Mouse (Mus musculus): ENCODE results near the gene Pml.

The Pml gene

DNA sequence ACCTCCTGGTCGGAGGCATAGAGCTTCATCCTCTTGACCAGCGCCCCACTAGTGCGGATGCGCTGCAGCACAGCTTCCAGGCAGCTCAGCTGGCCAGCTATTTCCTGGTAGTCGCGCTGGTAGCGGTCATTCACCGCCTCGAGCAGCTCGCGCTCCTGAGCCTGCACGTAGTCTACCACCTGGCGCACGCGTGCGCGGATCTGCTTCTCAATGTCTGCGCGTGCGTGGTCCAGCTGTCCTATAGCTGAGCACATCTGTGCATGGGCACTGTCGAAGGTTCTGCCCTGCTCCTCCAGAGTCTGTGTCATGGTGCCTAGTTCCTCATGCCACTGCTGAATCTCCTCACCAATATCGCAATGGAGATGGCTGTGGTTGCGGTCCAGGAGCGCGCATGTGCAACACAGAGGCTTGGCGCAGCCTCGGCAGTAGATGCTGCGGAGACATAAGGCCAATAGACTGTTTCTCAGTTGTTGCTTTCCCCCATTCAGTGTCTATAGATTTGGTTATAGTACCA, 15.0 kb downstream of the Pml start:
- DNase-seq (ENCODE audit: low spot score) = no peak

DNA sequence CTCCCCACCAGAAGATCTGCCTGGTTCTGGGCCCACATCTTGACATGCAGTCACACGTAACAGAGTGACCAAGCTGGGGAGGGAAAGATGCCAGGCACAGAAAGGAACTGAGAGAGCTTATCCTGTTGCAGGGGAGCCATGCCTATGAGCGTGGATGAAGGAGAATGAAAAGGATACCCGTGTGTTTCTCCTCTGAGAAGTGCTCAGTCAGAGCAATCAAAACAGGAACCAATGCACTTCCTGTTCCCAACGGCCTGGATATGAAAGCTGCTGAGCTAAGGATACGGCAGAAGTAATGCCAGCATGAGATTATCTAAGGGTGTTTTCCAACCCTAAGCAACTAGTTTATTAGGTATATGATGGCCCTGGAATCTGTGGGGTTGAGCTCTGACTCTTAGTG, 17.2 kb downstream of the Pml start:
- DNase-seq (ENCODE audit: low spot score) = no peak

DNA sequence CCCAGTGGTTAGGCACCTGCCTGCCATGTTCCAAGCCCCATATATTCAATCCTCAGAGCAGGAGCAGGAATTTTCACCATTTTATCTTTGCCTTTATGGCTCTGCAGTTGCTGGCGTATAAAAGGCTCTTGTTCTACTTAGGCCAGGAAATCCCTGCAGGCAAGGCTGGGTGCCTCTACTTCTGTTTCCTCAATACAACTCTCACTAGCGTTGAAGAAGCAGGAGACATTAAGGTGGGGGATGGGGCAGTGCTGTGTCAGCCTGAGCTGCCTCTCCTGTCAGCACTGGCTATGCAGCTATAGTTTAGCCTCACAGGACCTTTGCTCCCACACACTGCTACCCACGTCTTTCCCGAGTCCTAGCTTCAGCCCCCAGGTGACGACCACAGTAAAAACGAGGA, 17.8 kb downstream of the Pml start:
- DNase-seq (ENCODE audit: low spot score) = no peak

DNA sequence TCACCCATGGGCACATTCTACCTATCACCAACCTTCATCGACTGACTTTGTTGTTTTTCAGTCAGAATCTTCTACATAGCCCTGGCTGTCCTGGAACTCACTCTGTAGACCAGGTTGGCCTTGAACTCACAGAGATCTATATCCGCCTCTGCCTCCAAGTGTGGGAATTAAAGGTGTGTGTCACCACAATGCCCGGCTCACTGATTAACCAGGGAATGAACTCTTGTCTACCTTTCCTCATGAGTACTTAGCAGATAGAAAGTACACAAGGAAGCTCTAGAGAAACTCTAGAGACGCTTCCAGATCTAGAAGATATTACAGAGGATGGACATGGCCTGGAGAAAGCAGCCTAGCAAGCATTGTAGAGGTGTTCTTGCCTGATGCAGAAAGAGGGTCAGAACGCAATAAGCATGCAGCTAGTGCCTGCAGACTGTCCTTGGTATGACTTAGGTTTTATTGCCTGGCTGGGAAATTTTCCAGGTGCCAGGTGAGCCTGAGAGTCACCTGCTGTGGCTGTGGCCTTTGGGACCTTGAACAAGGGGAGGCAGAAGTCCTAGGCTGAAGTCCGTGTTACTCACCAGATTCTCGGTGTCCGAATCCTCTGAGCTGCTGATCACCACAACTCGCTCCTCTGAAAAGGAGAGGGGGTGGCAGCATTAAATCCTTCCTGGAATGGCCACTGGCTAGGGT, 20.7 kb downstream of the Pml start:
- DNase-seq (ENCODE audit: low spot score) = no peak

DNA sequence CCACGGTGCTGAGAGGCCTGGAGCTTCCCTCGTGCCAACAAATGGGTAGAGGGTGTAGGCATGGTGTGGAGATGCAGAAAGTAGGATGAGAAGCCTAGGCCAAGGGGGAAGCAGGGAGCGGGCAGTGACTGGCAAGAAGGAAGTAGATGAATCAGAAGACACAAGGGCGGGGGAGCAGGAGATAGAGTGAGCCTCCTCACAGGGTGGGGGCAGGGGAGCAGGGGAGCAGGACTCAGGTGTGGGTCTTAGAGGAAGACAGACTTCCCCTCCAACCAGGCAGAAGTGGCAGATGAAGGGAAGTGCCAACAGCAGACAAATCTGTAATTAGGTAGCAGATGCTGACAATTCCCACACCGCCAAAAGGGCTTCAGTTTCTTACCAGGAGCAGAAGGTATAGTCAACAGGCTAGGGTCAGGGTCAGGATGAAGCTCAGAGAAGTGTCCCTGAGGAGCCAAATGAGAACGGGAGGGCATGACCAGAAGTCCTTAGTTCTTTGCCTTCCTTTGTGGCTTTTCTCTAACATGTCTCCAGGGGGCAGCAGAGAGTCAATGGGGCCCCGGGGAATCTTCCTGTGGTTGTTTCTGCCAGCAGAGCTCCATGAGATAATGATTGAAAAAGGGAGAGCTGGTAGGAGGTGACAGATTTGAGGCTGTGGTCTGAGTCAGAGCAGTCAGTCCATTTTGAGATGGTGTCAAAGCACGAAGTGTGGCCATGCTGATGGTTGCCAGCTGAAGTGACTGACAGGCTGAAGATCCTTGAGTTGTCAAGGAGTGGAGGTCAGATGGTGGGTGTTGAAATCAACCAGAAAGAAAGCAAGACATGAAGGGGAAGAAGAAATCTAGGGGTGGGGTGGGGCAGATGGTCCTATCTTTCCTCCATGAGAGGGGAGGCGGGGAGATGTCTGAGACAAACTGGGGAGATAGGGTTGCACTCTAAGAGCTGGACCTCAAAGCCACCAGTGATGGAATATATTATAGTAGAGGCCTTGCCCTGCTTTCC, 23.4 kb downstream of the Pml start:
- DNase-seq (ENCODE audit: low spot score) = peak; percentile 66

DNA sequence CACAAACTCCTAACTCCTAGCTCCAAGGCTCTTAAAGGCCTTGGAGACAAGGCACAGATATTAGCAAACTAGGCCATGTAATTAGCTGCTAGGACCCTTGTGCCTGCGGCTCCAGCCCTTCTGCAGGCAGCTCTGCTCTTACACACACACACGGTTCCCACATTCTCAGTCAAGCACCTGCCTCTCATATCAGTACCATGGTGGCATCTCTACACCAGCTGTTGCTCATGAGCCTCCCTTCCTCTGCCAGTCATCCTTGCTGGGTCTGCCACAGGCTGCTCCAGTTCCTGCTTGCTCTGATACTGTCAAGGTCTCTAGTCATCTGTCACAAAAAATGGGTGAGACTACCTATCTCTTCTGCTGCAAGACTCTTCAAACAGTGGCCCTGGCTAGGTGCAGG, 25.2 kb downstream of the Pml start:
- DNase-seq (ENCODE audit: low spot score) = no peak

DNA sequence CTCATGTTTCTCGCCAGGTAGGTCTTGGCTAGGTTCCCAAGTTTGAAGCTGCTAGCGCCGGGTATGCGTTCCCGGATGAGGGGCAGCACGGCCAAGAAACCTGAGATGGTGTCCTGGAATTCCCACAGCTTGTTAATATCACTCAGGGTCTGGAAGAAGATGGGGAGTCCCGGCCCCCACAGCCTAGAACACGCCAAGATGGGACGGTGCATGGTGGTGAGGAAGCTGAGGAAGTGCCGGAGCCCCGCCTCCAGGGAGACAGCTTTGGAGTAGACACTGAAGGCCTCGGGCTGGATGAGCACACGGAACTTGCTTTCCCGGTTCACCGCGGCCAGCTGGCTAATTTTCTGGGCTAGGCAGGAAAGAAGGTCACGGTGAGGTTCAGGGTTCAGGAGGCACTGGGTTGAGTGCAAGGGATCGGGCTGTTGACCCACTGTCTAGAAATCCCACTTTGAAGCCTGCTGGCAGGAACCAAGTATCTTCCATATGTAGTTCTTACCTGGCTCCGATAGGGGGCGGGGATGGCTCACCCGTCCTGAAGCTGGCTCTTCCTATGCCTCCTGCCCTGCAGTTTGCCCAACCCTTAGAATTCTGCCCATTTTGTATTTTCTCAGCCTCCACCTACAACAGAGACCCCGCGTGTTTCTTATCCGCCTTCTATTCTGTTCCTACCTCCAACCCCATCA, 29.2 kb downstream of the Pml start:
- peak; percentile 32 for DNase-seq (ENCODE audit: low spot score)

DNA sequence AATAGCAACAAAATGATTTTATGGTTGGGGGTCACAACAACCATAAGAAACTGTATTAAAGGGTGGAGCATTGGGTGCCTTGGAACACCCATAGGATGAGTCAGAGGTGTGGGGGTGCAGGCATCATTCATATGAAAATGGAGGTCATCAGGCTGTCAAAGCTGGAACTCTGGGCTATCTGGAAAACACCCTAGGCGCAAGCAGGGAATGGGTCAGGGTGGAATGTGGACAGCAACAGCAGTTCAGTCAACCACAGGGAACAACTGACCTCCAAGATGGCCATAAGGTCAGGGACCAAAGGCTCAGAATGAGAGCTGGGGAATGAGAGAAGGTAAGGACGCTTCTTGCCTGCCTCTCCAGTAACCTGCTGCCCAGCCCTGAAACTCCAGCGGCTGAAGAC, 31.0 kb downstream of the Pml start:
- DNase-seq (ENCODE audit: low spot score) = no peak

DNA sequence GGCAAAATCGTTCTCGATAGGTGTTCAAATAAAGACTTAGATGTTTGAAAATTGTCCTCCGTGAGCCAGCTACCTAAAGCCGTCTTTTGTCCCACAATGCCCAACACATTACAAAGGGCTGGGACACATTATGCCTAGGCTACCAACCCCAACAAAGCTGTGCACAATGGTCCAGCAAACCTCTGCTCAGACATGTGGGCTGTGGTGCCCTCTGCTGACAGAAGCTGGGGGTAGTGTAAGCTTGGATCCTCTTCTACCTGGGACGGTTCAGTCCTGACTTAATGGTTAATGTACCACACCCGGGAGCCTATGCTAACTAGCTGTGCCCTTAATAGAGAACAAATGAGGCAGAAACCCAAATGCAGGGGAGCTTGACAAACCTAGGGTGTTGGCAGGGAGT, 33.2 kb downstream of the Pml start:
- no peak for DNase-seq (ENCODE audit: low spot score)

DNA sequence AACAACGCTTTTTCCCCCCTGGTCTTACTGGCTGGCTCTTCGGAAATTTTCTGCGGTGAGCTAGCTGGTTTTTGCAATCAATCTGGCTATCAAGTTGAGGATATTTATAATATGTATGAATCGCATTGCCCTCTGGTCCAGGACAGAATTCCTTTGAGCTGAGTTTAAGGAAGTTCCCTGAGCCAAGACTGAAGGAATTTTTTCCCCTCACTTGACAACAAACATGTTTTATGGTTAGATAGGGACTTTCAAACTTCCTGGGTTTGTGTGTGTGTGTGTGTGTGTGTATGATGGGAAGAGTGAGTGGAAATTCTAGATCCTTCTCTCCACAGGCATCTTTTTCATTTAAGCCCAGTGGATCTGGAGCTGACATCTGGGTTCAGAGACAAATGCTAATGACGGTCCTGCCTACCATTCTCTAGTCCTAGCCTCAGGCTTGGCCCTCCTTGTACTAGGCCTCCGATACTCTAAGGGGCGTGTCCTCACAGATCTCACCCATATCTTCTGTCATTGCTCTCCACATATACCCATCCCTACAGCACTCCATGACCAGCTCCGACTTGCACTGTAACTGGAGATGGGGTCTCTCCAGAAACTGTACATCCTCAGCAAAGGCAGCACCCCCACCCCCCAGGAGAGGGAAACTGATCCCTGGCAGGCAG, 34.9 kb downstream of the Pml start:
- no peak for DNase-seq (ENCODE audit: low spot score)

DNA sequence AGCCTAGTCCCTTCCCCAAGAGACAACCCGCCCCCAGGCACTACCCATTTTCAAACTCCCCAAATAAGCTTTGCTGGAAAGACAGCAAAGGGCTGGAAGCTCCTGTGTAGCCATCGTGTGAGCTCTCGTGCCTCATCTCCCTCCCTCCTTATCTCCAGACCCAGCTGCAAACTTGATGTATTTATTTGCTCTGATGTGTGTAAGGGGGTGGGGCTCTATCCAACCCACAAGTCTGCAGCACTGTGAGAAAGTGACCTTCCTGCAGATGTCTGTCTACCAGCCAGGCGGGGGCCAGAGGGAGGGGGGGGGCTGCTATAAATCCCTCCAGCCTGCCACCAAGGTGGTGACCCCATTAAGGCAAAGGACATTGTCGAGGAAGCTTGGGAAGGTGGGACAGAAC, 35.7 kb downstream of the Pml start:
- no peak for DNase-seq (ENCODE audit: low spot score)

DNA sequence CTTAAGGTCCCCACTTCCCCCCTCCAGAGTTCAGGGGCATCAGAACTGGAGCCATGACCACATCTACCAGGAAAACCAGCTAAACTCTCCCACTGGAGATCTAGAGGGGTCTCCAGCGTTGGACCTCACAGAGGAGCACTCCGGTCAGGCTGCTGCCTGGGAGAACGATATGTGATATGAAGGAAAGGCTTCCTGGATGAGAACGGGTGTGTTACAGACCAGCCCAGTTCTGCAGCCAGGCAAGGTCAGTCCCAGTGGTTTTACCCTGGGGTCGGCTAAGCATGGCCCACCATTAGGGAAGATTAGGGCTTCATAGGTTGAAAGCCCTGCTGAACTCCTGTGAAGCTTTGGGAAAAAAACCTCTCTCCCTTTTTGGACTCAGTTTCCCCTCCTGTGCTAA, 36.2 kb downstream of the Pml start:
- no peak for DNase-seq (ENCODE audit: low spot score)

DNA sequence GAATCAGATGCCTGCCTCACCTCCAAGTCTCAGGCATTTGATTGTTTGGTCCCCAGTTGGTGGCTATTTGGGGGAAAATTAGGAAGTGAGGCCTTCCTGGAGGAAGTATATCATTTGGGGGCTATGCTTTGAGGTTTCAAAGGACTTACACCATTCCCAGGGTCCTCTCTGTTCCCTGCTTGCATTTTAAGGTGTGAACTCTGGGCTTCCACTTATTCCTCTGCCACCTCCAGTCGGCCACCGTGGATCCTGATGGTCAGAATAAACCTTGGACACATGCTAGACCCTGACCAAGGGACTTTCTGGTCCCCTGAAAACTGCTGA, 39.3 kb downstream of the Pml start:
- DNase-seq (ENCODE audit: low spot score) = no peak

DNA sequence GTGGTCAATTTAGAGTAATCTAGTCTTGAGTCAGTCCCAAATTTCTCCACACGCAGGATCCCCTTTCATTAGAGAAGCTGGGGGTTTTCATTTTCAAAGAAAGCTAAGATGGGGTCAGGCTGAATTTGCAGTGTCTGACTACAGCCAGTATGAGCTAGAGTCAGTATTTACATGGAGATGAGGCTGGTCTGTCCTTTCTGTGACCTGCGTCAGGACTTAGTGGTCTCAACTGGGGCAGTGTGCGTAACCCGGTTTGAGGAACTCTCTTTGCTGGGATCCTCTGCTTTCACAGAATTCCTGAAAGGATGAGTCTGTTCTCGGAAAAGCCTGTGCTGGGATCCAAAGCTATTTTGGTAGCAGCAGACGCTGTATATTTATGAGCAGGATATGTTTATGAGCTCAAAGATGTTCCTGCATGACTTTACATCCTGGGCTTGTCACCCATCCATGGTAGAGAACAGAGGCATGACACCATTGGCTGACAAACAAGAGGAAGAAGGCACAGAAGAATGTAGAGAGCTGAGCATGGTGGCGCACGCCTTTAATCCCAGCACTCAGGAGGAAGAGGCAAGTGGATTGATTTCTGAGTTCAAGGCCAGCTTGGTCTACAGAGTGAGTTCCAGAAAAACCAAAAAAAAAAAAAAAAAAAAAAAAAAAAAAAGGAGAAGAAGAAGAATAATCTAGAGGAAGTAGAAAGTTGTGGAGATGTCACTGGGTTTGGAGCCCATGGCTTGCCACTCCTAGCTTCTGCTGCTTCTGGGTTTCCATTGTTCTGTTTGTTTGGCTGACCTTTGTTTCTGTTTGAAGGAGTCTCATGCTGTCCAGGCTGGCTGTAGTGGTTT, 39.9 kb downstream of the Pml start:
- DNase-seq (ENCODE audit: low spot score) = no peak

DNA sequence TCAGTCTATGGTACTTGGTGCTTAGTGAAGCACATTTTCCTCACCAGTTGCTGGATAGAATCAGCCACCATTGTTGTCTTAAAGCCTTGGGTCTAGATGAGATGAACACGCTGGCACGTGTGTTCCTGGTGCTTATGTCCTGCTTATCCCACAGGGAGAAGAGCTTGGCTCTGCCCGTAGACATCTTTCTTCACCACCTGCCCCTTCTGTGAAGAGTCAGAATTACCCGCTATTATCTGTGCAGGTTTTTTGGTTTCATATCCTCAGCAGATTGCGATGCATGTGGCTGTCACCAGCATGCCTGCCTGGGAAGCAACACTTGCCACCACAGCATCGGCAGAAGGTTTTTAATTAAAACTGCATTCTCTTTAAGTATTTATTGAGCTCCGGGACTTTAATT, 43.6 kb downstream of the Pml start:
- no peak for DNase-seq (ENCODE audit: low spot score)

DNA sequence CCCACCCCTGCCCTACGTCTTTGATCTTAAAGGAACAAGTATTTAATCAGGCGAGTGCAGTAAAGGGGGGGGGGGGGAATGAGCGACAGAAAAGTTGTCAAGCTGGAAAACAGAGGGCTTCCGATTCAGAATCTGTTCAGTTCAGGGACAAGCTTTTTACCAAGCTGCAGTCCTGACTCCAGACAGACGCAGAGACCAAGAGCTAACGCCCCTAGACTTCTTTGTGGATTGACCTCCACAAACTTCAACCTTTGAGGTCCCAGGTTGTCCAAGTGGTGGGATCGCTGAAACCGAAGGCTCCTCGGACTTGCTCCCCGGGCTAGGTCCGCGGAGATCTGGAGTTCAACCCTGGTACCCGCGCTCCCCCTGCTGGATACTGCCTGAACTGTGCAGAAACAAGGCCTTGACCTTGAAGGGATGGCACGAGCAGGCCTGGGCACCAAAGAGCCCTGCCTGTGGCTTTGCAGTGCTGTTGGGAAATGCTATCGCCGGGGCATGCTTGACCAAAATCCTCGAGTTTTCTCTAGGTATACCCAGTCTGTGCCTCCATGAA, 45.1 kb downstream of the Pml start:
- peak; percentile 78 for DNase-seq (ENCODE audit: low spot score)

DNA sequence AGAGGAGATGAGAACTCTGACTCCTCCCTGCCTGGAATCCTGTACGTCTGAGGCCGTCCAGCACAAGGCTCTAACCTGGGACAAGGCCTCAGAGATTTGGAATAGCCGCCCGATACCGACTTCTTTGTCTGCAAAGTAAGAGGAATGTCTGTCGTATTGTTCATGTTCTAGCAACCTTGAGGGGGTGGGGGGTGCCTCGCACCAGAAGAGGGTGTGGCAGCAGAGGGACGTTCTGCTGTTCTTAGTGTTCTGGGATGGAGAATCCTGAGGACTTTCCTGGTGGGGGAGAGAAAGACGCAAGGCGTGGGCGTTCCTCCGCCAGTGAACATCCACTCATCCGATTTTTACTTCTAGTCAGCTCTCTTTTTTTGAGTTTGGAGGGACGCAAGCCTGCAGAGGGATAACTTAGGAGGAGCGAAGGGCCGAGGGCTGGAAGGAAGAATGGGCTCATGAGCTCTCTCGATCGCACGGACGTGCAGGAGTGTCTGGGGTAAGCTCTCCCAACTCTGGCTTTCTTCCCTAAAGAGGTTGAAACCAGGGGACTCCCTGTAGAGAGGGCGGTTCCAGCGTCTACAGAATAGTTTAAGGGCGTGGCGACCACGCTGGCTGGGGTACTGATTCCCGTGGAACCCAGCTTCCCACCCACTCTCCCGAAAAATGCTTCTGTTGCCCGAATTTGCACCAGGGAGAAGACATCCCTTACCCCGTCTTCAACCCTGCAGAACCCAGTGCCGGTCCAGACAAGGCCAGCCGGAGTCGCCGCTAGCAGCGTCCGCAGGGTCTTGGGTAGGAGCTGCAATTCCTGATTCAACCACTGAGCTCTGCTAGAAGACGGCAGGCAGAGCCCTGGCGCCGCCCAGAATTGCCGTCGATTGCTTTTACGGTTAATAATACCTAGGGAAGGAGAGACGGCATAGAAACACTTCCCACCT, 45.8 kb downstream of the Pml start, which contains the start of the genes Islr and Islr2:
TSS of gene Islr (minus strand) at position 791 of the 932 bp plus-strand sequence.
TSS of gene Islr2 (minus strand) at position 804 of the 932 bp plus-strand sequence.
- DNase-seq (ENCODE audit: low spot score) = peak; percentile 60

DNA sequence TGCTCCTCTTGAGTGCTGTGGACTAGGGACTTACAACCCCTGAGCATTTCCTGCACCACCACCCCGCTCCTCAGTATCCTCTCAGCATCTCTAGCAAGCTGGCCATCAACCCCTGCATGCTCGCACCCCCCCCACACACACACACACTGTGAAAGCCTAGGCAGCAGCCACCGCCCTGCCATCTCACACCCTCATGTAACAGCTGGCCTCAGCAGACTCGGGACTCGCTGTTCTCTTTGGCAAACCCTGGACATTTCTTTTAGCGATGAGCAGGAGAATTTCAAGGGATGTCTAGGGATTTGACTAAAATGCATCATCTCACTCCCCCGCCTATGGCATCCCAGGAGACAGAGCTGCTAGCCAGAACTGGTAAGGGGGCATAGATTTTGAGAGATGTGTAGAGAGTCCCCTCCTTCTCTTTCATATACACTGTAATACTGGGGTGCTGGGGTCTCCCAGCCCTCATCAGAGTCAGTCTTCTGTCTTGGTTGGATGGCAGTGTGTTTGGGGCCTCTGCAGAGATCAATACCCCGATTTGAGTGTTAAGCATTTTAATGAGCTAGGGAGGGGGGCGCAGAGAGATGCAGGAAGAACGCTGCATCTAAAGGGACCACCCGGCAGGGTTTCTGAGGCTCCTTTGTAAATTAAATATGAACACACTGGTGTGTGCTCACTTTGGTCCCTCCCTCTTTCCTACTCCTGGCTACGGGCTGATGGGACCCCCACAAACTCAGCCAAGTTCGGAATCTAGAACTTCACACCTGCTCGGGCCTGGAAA, 46.7 kb downstream of the Pml start:
- no peak for DNase-seq (ENCODE audit: low spot score)

All from T-cell, adult 2 months (primary cell).